Mouse (Mus musculus): ENCODE results near the gene Adarb1.

DNA sequence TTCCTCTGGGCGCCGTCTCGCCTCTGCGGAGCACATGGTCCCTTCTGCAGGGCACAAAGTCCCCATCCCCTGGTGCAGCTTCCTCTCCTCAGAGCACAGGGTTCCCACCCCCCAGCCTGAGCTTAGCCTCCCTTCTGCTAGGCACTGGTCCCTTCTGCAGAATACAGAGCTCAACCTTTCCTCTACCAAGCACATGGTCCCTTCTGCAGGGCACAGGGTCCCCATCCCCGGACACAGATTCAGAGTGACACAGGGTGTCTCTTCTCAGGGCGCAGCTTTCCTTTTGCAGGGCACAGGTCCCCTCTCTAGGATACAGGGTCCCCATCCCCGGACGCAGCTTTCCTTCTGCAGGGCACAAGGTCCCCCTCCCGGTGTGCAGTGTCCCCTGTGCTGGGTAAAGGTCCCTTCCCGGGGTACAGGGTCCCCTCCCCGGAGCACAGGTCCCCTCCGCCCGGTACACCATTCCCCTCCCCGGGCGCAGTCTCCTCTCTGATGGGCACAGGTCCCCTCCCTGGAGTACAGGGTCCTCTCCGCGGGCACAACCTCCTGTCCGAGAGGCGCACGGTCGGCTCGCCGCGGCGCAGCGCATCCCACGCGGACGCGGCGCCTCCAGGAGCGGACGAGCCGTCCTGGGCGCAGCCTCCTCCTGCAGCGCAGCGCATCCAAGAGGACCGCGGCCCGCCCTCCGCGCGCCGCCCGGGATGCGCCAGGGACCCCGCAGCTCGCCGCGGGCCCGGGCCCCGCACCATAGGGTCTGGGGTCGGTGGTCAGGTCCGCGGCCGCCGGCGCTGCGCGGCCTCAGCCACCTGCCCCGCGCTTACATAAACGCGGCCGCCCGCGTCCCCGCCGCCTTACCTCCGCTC is 599 bp downstream of the Adarb1 start:
- TF ChIP-seq POLR2A (IDR thresholded peaks at IDR 0.05; ENCODE audit: borderline replicate concordance, insufficient read depth, low read length) (no peak), CTCF (IDR thresholded peaks at IDR 0.05; ENCODE audit: borderline replicate concordance, insufficient read depth, low read depth, low read length) (no peak)
